Mouse (Mus musculus) left cerebral cortex, postnatal 36 days (tissue): ENCODE data around the gene Col4a3. TPM values are rescaled to one million over a fixed set of nuclear protein-coding genes. Genes with fewer than 3 reads are reported as not detected.

ENCODE experiments used
- DNase-seq, 2 experiments: peaks; one replicate each; pipeline ENCODE4 v3.0.0; 2021 to 2022; ENCODE audit warnings: low spot score in 2 of 2, mixed read lengths in 1 of 2
- intact Hi-C: fragments of 180-260 bp; cut with DNase I; formaldehyde crosslinking; loops from one replicate; pipeline ENCODE4 v1.15.1; 2025
- total RNA-seq, 2 experiments: library from RNA; stranded (reverse); gene quantifications; 2 replicates each; pipeline ENCODE4 v1.2.3; 2021

Gene Col4a3
- total RNA-seq, 2 experiments from 2014 or later: 0.69 to 1.1 TPM

GRCm38 (mm10) chr1:82759520-82759919, 172.8 kb downstream of the Col4a3 start:
- no peak for DNase-seq
- intact Hi-C loops: no loop called here

- intact Hi-C loops: no loop called here
- no peak for DNase-seq
Observed at GRCm38 (mm10) chr1:82761454-82762169, 174.9 kb downstream of the Col4a3 start.

GRCm38 (mm10) chr1:82762274-82762673, 175.6 kb downstream of the Col4a3 start:
- no peak for DNase-seq
- intact Hi-C loops: no loop called here

GRCm38 (mm10) chr1:82766227-82766626, 179.5 kb downstream of the Col4a3 start:
- intact Hi-C loops: no loop called here

GRCm38 (mm10) chr1:82766641-82767040, 179.9 kb downstream of the Col4a3 start:
- intact Hi-C loops: no loop called here
- no peak for DNase-seq

More at GRCm38 (mm10) chr1:82766227-82766626, 179.5 kb downstream of the Col4a3 start:
- DNase-seq: no peak

- DNase-seq: no peak
- intact Hi-C loops: no loop called here
Observed at GRCm38 (mm10) chr1:82768269-82768668, 181.5 kb downstream of the Col4a3 start, which contains the start of gene Tm4sf20. Gene Tm4sf20, minus strand, starts transcription at chr1:82768461.

GRCm38 (mm10) chr1:82771022-82771586, 184.4 kb downstream of the Col4a3 start, which contains the start of gene Gm47791:
Gene Gm47791, minus strand, starts transcription at chr1:82771243.
- DNase-seq: no peak
- intact Hi-C loops: no loop called here

Other genes with a start within 250 kb of the Col4a3 start
- 1 to 10 TPM; 1.2 to 2.4 TPM for gene Col4a4, start 72 bp upstream of the Col4a3 start, total RNA-seq
- 100 to 1,000 TPM; 259 to 282 TPM for gene Mff, start 138.0 kb downstream of the Col4a3 start, total RNA-seq
- gene Tm4sf20, start 181.5 kb downstream of the Col4a3 start, total RNA-seq: not detected
- not detected for gene Gm47791, start 184.3 kb downstream of the Col4a3 start, total RNA-seq